Mouse (Mus musculus): Measurements from ENCODE around the gene Pex5. TPM values are rescaled to one million over a fixed set of nuclear protein-coding genes. Genes with fewer than 3 reads are reported as not detected.
"Not testable (repeated sequence)": the region's sequence is repeated elsewhere in the genome, so short reads cannot be mapped to it uniquely, and the experiment has no call there.

Gene Pex5
- polyA plus RNA-seq, 1 experiment from 2014 or later: 42.6 TPM

GRCm38 (mm10) chr6:124424068-124424498 is 9.2 kb upstream of the Pex5 start:
- Histone ChIP-seq H3K27me3 (ENCODE audit: low read depth, poor library complexity, severe bottlenecking) (no peaks in the 10 kb centered on the region), H3K9me3 (replicated peaks) (no peaks in the 10 kb centered on the region), H3K4me1 (no peaks in the 10 kb centered on the region), H3K27ac (replicated peaks) (no peak overlapping the region), H3K4me3 (no peak overlapping the region), H3K36me3 (no peaks in the 10 kb centered on the region)
- DNase-seq (ENCODE audit: low spot score): no peak
- WGBS: 68% methylated on average over 1 of the region's 1 CpGs

DNA sequence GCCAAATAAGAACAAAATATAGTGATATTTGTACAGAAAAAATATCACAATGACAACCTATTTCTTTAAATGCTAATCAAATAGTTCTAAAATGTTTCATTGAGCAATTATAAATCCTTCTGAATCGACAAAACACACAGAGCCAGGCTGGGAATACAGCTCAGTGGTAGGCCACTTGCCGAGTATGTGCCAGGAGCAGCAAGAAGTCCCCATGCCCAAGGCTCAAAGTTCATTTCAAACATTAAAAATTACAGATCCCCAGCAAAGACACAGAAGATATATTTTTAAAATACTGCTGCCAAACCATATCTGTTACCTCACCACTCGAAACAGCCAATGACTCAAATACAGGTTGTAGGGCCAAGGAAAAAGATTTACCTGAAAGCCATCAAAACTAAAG is 3.8 kb upstream of the Pex5 start:
- no peak for DNase-seq (ENCODE audit: low spot score)

GRCm38 (mm10) chr6:124415347-124416088 is 651 bp upstream of the Pex5 start:
- Histone ChIP-seq H3K36me3 (peaks cover 29% of the 10 kb centered on the region), H3K27ac (replicated peaks) (peak overlapping the region; percentile 96), H3K27me3 (ENCODE audit: low read depth, poor library complexity, severe bottlenecking) (no peaks in the 10 kb centered on the region), H3K9me3 (replicated peaks) (no peaks in the 10 kb centered on the region), H3K4me3 (peak overlapping the region; percentile 93), H3K4me1 (peaks cover 24% of the 10 kb centered on the region)
- peak; percentile 68 for DNase-seq (ENCODE audit: low spot score)
- WGBS: 8% methylated on average over 21 of the region's 21 CpGs

More for the DNA sequence above, 3.8 kb upstream of the Pex5 start:
- Histone ChIP-seq H3K27ac (replicated peaks) (no peak overlapping the region), H3K4me3 (no peak overlapping the region), H3K36me3 (no peaks in the 10 kb centered on the region), H3K4me1 (peaks cover 18% of the 10 kb centered on the region), H3K9me3 (replicated peaks) (no peaks in the 10 kb centered on the region), H3K27me3 (ENCODE audit: low read depth, poor library complexity, severe bottlenecking) (no peaks in the 10 kb centered on the region)
- 91% methylated on average over 3 of the region's 3 CpGs for WGBS

- WGBS: 3% methylated on average over 45 of the region's 45 CpGs
- H3K9me3 ChIP-seq (replicated peaks): no peaks in the 10 kb centered on the region
Measured at GRCm38 (mm10) chr6:124414150-124414926, 529 bp downstream of the Pex5 start.

DNA sequence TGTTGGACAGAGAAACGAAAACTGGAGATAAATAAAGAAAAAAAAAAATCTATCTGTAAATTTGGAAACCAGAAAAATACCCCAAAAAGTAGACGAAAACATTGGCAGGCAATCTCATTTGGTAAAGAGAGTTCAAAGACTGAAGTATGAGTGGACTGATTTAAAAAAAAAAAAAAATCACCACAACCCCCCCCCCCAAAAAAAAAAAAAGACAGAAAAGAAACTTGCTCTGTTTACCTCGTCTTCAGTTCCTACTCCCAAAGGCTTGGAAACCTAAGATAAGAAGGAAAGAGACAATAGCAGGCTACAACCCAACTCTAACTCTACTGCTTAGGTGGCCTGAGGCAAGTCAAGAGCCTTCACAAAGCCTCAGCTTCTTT is 1.1 kb downstream of the Pex5 start:
- H3K36me3 ChIP-seq: peaks cover 39% of the 10 kb centered on the region
- WGBS: 66% methylated on average over 3 of the region's 3 CpGs
- H3K4me3 ChIP-seq: peak overlapping the region; percentile 93
- peaks cover 24% of the 10 kb centered on the region for H3K4me1 ChIP-seq
- H3K27me3 ChIP-seq (ENCODE audit: low read depth, poor library complexity, severe bottlenecking): no peaks in the 10 kb centered on the region
- DNase-seq (ENCODE audit: low spot score): no peak
- H3K27ac ChIP-seq (replicated peaks): peak overlapping the region; percentile 96
- no peaks in the 10 kb centered on the region for H3K9me3 ChIP-seq (replicated peaks)

More at GRCm38 (mm10) chr6:124414150-124414926, 529 bp downstream of the Pex5 start:
- H3K4me3 ChIP-seq: peak overlapping the region; percentile 93
- H3K4me1 ChIP-seq: peaks cover 24% of the 10 kb centered on the region
- H3K27ac ChIP-seq (replicated peaks): peak overlapping the region; percentile 96
- DNase-seq (ENCODE audit: low spot score): peak; percentile 67
- no peaks in the 10 kb centered on the region for H3K27me3 ChIP-seq (ENCODE audit: low read depth, poor library complexity, severe bottlenecking)
- peaks cover 33% of the 10 kb centered on the region for H3K36me3 ChIP-seq

- 94% methylated on average over 5 of the region's 5 CpGs for WGBS
- no peaks in the 10 kb centered on the region for H3K27me3 ChIP-seq (ENCODE audit: low read depth, poor library complexity, severe bottlenecking)
- H3K4me1 ChIP-seq: peaks cover 4% of the 10 kb centered on the region
- H3K9me3 ChIP-seq (replicated peaks): no peaks in the 10 kb centered on the region
- no peak for DNase-seq (ENCODE audit: low spot score)
- H3K27ac ChIP-seq (replicated peaks): no peak overlapping the region
- peaks cover 81% of the 10 kb centered on the region for H3K36me3 ChIP-seq
- H3K4me3 ChIP-seq: no peak overlapping the region
Measured at GRCm38 (mm10) chr6:124408355-124408754, 6.5 kb downstream of the Pex5 start.

DNA sequence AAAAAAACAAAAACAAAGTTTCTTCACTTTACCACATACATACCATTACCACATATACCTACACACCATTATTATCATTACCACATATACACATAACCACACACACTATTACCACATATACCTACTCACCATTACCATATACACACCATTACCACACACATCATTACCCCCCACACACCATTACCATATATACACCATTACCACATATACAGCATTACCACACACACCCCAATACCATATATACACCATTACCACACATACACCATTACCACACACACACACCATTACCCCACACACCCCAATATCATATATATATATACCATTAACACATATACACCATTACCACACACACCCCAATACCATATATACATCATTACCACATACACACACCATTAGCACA is 7.7 kb downstream of the Pex5 start:
- H3K9me3 ChIP-seq (replicated peaks): no peaks in the 10 kb centered on the region
- no peak for DNase-seq (ENCODE audit: low spot score)
- H3K4me3 ChIP-seq: no peak overlapping the region
- no peak overlapping the region for H3K27ac ChIP-seq (replicated peaks)
- H3K27me3 ChIP-seq (ENCODE audit: low read depth, poor library complexity, severe bottlenecking): no peaks in the 10 kb centered on the region
- H3K4me1 ChIP-seq: no peaks in the 10 kb centered on the region
- H3K36me3 ChIP-seq: peaks cover 81% of the 10 kb centered on the region

GRCm38 (mm10) chr6:124406326-124406725 is 8.5 kb downstream of the Pex5 start:
- DNase-seq (ENCODE audit: low spot score): no peak
- H3K4me1 ChIP-seq: no peaks in the 10 kb centered on the region
- 95% methylated on average over 10 of the region's 10 CpGs for WGBS
- peaks cover 81% of the 10 kb centered on the region for H3K36me3 ChIP-seq
- H3K9me3 ChIP-seq (replicated peaks): no peaks in the 10 kb centered on the region
- no peaks in the 10 kb centered on the region for H3K27me3 ChIP-seq (ENCODE audit: low read depth, poor library complexity, severe bottlenecking)
- no peak overlapping the region for H3K4me3 ChIP-seq
- H3K27ac ChIP-seq (replicated peaks): no peak overlapping the region

- no peaks in the 10 kb centered on the region for H3K4me1 ChIP-seq
- H3K36me3 ChIP-seq: peaks cover 89% of the 10 kb centered on the region
- WGBS: 91% methylated on average over 6 of the region's 6 CpGs
- no peak overlapping the region for H3K4me3 ChIP-seq
- no peaks in the 10 kb centered on the region for H3K27me3 ChIP-seq (ENCODE audit: low read depth, poor library complexity, severe bottlenecking)
- no peak for DNase-seq (ENCODE audit: low spot score)
- H3K9me3 ChIP-seq (replicated peaks): no peaks in the 10 kb centered on the region
- no peak overlapping the region for H3K27ac ChIP-seq (replicated peaks)
Measured at GRCm38 (mm10) chr6:124399738-124400137, 15.1 kb downstream of the Pex5 start.

GRCm38 (mm10) chr6:124394991-124395390 is 19.9 kb downstream of the Pex5 start:
- 91% methylated on average over 3 of the region's 3 CpGs for WGBS
- H3K27ac ChIP-seq (replicated peaks); H3K27me3 ChIP-seq (ENCODE audit: low read depth, poor library complexity, severe bottlenecking); H3K4me3 ChIP-seq; DNase-seq (ENCODE audit: low spot score); H3K4me1 ChIP-seq; H3K9me3 ChIP-seq (replicated peaks): not testable (repeated sequence)
- H3K36me3 ChIP-seq: peaks cover 42% of the 10 kb centered on the region

DNA sequence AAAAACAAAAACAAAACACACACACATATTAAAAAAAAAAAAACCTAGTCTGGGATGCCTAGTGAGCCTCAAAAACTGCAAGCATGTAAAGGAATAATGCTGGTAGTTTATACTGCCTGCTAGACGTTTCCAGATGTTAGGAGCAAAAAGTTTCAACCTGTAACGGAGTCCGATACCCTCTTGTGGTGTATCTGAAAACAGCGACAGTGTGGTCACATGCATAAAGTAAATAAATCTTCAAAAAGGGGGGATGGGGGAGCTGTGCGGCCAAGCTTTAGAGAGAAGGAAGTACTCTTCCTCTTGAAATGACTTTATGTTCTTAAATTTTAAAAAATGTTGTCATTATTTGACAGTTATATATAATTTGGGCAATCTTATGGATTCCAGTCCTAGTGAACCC is 34.7 kb downstream of the Pex5 start:
- 63% methylated on average over 5 of the region's 5 CpGs for WGBS
- DNase-seq (ENCODE audit: low spot score): no peak
- no peaks in the 10 kb centered on the region for H3K36me3 ChIP-seq
- no peaks in the 10 kb centered on the region; the same call in 1 of the 2 replicates for H3K9me3 ChIP-seq (replicated peaks)
- H3K4me3 ChIP-seq: no peak overlapping the region
- H3K27me3 ChIP-seq (ENCODE audit: low read depth, poor library complexity, severe bottlenecking): no peaks in the 10 kb centered on the region
- no peak overlapping the region for H3K27ac ChIP-seq (replicated peaks)
- H3K4me1 ChIP-seq: no peaks in the 10 kb centered on the region

GRCm38 (mm10) chr6:124379331-124379730 is 35.5 kb downstream of the Pex5 start:
- no peaks in the 10 kb centered on the region for H3K4me1 ChIP-seq
- no peak overlapping the region for H3K4me3 ChIP-seq
- H3K9me3 ChIP-seq (replicated peaks): no peaks in the 10 kb centered on the region
- WGBS: 37% methylated on average over 10 of the region's 10 CpGs
- H3K36me3 ChIP-seq: no peaks in the 10 kb centered on the region
- peak; percentile 21 for DNase-seq (ENCODE audit: low spot score)
- no peak overlapping the region for H3K27ac ChIP-seq (replicated peaks)
- no peaks in the 10 kb centered on the region for H3K27me3 ChIP-seq (ENCODE audit: low read depth, poor library complexity, severe bottlenecking)
